Mouse (Mus musculus): ENCODE data around the gene Lgals3.

Lgals3 gene

GRCm38 (mm10) chr14:47422466-47422865 is 54.9 kb downstream of the Lgals3 start:
- DNase-seq (ENCODE audit: low read depth, low spot score) = no peak

GRCm38 (mm10) chr14:47432987-47433386 is 65.4 kb downstream of the Lgals3 start:
- DNase-seq (ENCODE audit: low read depth, low spot score) = no peak
